Mouse (Mus musculus): Measurements from ENCODE around the gene AC124502.3. TPM values are rescaled to one million over a fixed set of nuclear protein-coding genes. Genes with fewer than 3 reads are reported as not detected.

The AC124502.3 gene
- polyA plus RNA-seq, 1 experiment, result 3.8 TPM

DNA sequence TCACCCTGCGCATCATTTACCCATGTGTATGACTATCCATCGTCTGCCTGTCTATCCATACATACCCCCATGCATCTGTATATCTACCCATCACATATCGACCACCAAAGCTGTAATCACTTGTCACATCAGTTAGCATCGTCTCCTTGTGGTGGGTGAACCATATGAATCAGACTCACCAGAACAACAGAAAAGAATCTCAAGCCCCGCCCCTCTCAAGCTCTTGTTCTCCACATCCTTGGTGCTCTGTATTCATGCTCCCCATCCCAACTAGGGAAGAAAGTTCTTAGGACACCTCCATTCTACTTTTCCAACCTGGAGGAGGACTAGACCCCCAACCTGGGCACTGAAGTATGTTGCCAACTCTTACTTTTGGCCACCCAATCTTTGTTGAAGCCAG, 23.4 kb downstream of the AC124502.3 start:
- H3K4me1 ChIP-seq (ENCODE audit: control insufficient read depth, insufficient read depth, insufficient read length, low read length), result peaks cover 2% of the 10 kb centered on the region
- H3K4me3 ChIP-seq (ENCODE audit: insufficient read depth, low read depth, low read length), result no peak overlapping the region
- no peak overlapping the region; the same call in 1 of the 2 replicates for H3K27ac ChIP-seq (replicated peaks; ENCODE audit: low read depth, low read length)

- no peak overlapping the region for H3K4me3 ChIP-seq (ENCODE audit: insufficient read depth, low read depth, low read length)
- H3K4me1 ChIP-seq (ENCODE audit: control insufficient read depth, insufficient read depth, insufficient read length, low read length), result peaks cover 6% of the 10 kb centered on the region
- H3K27ac ChIP-seq (replicated peaks; ENCODE audit: low read depth, low read length), result no peak overlapping the region; the same call in 1 of the 2 replicates
These were observed 23.8 kb downstream of the AC124502.3 start for GRCm38 (mm10) chr19:5062446-5062845.

DNA sequence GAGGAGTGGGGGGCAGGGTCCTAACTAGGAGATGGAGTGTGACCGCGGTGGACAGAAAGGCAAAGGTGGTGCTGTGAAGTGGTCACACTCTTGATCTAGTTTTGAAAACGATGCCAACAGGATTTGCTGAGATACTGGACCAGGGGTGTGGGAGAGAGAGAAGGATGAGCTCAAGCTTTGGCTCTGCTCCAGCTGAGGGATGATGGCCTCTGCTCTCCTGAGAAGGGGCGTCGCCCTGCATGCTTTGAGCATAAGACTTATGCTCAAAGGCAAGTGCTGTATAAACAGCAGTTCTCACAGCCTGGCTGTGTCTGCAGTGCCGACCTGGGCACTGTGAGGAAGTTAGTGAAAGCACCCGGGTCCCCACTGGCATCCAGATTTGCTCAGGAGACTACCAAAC, 26.4 kb downstream of the AC124502.3 start:
- Histone ChIP-seq H3K4me1 (ENCODE audit: control insufficient read depth, insufficient read depth, insufficient read length, low read length) (peaks cover 6% of the 10 kb centered on the region), H3K27ac (replicated peaks; ENCODE audit: low read depth, low read length) (no peak overlapping the region), H3K4me3 (ENCODE audit: insufficient read depth, low read depth, low read length) (no peak overlapping the region)

- H3K27ac ChIP-seq (replicated peaks; ENCODE audit: low read depth, low read length), result peak overlapping the region; percentile 58
- no peak overlapping the region for H3K4me3 ChIP-seq (ENCODE audit: insufficient read depth, low read depth, low read length)
- H3K4me1 ChIP-seq (ENCODE audit: control insufficient read depth, insufficient read depth, insufficient read length, low read length), result peaks cover 6% of the 10 kb centered on the region
These were observed 28.5 kb downstream of the AC124502.3 start for GRCm38 (mm10) chr19:5067040-5067799.

GRCm38 (mm10) chr19:5067867-5068569, 29.3 kb downstream of the AC124502.3 start, which contains the start of gene Cd248:
TSS of gene Cd248 (plus strand) at chr19:5068078.
- H3K27ac ChIP-seq (replicated peaks; ENCODE audit: low read depth, low read length), result peak within 1 kb of the TSS; percentile 58
- peak within 1 kb of the TSS; percentile 56 for H3K4me3 ChIP-seq (ENCODE audit: insufficient read depth, low read depth, low read length)
- peaks cover 8% of the 10 kb centered on the region for H3K4me1 ChIP-seq (ENCODE audit: control insufficient read depth, insufficient read depth, insufficient read length, low read length)

DNA sequence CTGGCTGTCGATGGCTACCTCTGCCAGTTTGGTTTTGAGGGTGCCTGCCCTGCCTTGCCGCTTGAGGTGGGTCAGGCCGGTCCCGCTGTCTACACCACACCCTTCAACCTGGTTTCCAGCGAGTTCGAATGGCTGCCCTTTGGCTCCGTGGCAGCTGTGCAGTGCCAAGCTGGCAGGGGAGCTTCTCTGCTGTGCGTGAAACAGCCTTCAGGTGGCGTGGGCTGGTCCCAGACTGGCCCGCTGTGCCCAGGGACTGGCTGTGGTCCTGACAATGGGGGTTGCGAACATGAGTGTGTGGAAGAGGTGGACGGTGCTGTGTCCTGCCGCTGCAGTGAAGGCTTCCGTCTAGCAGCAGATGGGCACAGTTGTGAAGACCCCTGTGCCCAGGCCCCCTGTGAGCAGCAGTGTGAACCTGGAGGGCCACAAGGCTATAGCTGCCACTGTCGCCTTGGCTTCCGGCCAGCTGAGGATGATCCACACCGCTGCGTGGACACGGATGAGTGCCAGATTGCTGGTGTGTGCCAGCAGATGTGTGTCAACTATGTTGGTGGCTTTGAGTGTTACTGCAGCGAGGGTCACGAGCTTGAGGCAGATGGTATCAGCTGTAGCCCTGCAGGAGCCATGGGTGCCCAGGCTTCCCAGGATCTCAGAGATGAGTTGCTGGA, 30.0 kb downstream of the AC124502.3 start:
- Histone ChIP-seq H3K4me1 (ENCODE audit: control insufficient read depth, insufficient read depth, insufficient read length, low read length) (peaks cover 8% of the 10 kb centered on the region), H3K27ac (replicated peaks; ENCODE audit: low read depth, low read length) (no peak overlapping the region), H3K4me3 (ENCODE audit: insufficient read depth, low read depth, low read length) (peak overlapping the region; percentile 56)

DNA sequence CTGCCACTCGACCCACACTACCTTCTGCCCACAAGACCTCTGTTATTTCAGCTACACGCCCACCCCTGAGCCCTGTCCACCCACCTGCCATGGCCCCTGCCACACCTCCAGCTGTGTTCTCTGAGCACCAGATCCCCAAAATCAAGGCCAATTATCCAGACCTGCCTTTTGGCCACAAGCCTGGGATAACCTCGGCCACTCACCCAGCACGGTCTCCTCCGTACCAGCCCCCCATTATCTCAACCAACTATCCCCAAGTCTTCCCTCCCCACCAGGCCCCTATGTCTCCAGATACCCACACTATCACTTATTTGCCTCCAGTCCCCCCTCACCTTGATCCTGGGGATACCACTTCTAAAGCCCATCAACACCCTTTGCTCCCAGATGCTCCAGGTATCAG, 30.8 kb downstream of the AC124502.3 start:
- H3K4me3 ChIP-seq (ENCODE audit: insufficient read depth, low read depth, low read length), result peak overlapping the region; percentile 28; the same call in 1 of the 2 replicates
- no peak overlapping the region for H3K27ac ChIP-seq (replicated peaks; ENCODE audit: low read depth, low read length)
- peaks cover 8% of the 10 kb centered on the region for H3K4me1 ChIP-seq (ENCODE audit: control insufficient read depth, insufficient read depth, insufficient read length, low read length)

DNA sequence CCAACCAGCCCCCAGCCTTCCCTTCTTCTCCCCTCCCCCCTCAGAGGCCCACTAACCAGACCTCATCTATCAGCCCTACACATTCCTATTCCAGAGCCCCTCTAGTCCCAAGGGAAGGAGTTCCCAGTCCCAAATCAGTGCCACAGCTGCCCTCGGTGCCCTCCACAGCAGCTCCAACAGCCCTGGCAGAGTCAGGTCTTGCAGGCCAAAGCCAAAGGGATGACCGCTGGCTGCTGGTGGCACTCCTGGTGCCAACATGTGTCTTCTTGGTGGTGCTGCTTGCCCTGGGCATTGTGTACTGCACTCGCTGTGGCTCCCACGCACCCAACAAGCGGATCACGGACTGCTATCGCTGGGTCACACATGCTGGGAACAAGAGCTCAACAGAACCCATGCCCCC, 31.3 kb downstream of the AC124502.3 start:
- Histone ChIP-seq H3K4me1 (ENCODE audit: control insufficient read depth, insufficient read depth, insufficient read length, low read length) (peaks cover 8% of the 10 kb centered on the region), H3K27ac (replicated peaks; ENCODE audit: low read depth, low read length) (no peak overlapping the region), H3K4me3 (ENCODE audit: insufficient read depth, low read depth, low read length) (peak overlapping the region; percentile 57; the same call in 1 of the 2 replicates)

DNA sequence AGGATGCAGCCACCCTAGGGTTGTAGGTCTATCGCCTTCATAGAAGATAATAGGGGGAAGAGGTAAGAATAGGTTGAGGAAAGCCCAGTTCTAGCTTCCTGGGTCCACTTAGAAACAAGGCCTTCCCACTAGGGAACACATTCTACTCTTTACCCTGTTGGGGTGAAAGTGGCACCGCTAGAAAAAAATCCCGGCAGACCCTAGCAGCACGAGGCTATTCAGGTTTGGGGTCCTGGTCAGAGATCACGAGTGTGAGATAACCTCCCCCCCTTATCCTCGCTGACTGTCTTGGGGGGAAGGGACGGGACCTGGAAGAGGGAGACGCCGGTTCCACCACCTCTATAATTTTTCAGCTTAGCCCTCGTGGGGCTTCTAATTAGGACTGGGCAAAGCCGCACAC, 32.4 kb downstream of the AC124502.3 start:
- Histone ChIP-seq H3K27ac (replicated peaks; ENCODE audit: low read depth, low read length) (no peak overlapping the region), H3K4me3 (ENCODE audit: insufficient read depth, low read depth, low read length) (peak overlapping the region; percentile 57; the same call in 1 of the 2 replicates), H3K4me1 (ENCODE audit: control insufficient read depth, insufficient read depth, insufficient read length, low read length) (peaks cover 8% of the 10 kb centered on the region)

GRCm38 (mm10) chr19:5071545-5072369, 33.1 kb downstream of the AC124502.3 start:
- H3K4me1 ChIP-seq (ENCODE audit: control insufficient read depth, insufficient read depth, insufficient read length, low read length), result peaks cover 8% of the 10 kb centered on the region

DNA sequence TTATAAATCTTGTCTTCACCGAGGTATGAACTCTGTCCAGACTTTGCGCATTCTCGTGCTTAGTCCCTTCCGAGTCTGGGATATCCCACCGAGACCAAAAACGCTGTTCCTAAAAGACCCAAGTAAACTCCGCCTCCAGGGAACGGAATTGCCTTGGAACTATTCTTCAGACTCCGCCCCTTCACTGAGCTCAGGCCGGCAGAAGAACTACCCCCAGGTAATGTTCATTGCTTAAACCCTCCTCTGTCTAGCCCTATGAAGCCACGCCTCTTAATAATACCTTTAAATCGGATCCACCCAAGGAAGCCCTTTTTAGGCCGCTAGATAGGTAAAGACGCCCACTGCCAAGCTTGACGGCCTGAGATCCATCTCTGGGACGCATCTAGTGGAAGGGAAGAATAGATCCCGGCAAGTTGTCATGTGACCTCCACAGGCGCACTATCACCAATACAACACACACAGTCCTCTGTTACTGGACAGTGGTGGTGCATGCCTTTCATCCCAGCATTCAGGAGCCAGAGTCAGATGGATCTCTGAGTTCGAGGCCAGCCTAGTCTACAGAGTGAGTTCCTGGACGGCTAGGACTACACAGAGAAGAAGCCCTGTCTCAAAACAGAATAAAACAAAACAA, 33.8 kb downstream of the AC124502.3 start:
- H3K4me3 ChIP-seq (ENCODE audit: insufficient read depth, low read depth, low read length), result peak overlapping the region; percentile 57
- H3K4me1 ChIP-seq (ENCODE audit: control insufficient read depth, insufficient read depth, insufficient read length, low read length), result peaks cover 2% of the 10 kb centered on the region; the same call in 1 of the 2 replicates
- no peak overlapping the region; the same call in 1 of the 2 replicates for H3K27ac ChIP-seq (replicated peaks; ENCODE audit: low read depth, low read length)

More at GRCm38 (mm10) chr19:5071545-5072369, 33.1 kb downstream of the AC124502.3 start:
- Histone ChIP-seq H3K4me3 (ENCODE audit: insufficient read depth, low read depth, low read length) (peak overlapping the region; percentile 57), H3K27ac (replicated peaks; ENCODE audit: low read depth, low read length) (no peak overlapping the region; the same call in 1 of the 2 replicates)

GRCm38 (mm10) chr19:5073028-5073427, 34.3 kb downstream of the AC124502.3 start:
- H3K27ac ChIP-seq (replicated peaks; ENCODE audit: low read depth, low read length), result no peak overlapping the region
- peak overlapping the region; percentile 57 for H3K4me3 ChIP-seq (ENCODE audit: insufficient read depth, low read depth, low read length)
- peaks cover 2% of the 10 kb centered on the region; the same call in 1 of the 2 replicates for H3K4me1 ChIP-seq (ENCODE audit: control insufficient read depth, insufficient read depth, insufficient read length, low read length)

GRCm38 (mm10) chr19:5073518-5073917, 34.8 kb downstream of the AC124502.3 start:
- H3K4me3 ChIP-seq (ENCODE audit: insufficient read depth, low read depth, low read length), result no peak overlapping the region
- H3K27ac ChIP-seq (replicated peaks; ENCODE audit: low read depth, low read length), result no peak overlapping the region
- H3K4me1 ChIP-seq (ENCODE audit: control insufficient read depth, insufficient read depth, insufficient read length, low read length), result peaks cover 2% of the 10 kb centered on the region; the same call in 1 of the 2 replicates

DNA sequence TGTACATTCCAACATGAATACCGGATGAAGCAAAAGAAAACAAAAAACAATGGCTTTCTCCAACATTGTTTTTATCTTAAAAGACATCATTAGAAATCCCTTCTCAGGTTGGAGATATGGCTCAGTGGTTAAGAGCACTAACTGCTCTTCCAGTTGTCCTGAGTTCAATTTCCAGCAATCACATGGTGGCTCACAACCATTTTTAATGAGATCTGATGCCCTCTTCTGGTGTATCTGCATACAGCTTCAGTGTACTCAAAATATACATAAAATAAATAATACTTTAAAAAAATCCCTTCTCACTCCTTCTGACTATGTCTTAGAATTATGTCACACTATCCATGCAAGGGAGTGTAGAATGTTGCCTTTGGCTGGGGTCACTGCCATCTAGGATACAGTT, 40.6 kb downstream of the AC124502.3 start:
- H3K27ac ChIP-seq (replicated peaks; ENCODE audit: low read depth, low read length), result no peak overlapping the region
- no peaks in the 10 kb centered on the region for H3K4me1 ChIP-seq (ENCODE audit: control insufficient read depth, insufficient read depth, insufficient read length, low read length)
- no peak overlapping the region for H3K4me3 ChIP-seq (ENCODE audit: insufficient read depth, low read depth, low read length)
